Comparison of ENCODE assay signal across 7 mouse cellular contexts in genomic region chr2:130818838-130819647, GRCm38 (mm10).
A peak's percentile ranks its signal among the peaks of the same experiment; 100 is the strongest.
DNase-seq lines count a peak whose midpoint lies in the region; ATAC-seq lines count a peak whose summit lies in the region.

No protein-coding gene starts in this region.

- 17% methylated on average over 11 of the region's 11 CpGs for WGBS in hindbrain, embryonic 14.5 days
- 26% methylated on average over 11 of the region's 11 CpGs for WGBS in midbrain, embryonic 13.5 days

- no peaks in the 10 kb centered on the region for H3K9me3 ChIP-seq in hindbrain, embryonic 14.5 days (ENCODE audit: control insufficient read depth, low read length)
- H3K9me3 ChIP-seq in midbrain, embryonic 13.5 days, result no peaks in the 10 kb centered on the region

- no peak overlapping the region for H3K9ac ChIP-seq in hindbrain, embryonic 14.5 days
- no peak overlapping the region for H3K9ac ChIP-seq in midbrain, embryonic 13.5 days (replicated peaks)

- no peaks in the 10 kb centered on the region for H3K27me3 ChIP-seq in hindbrain, embryonic 14.5 days (ENCODE audit: control insufficient read depth, insufficient read depth, low read length)
- H3K27me3 ChIP-seq in midbrain, embryonic 13.5 days, result no peaks in the 10 kb centered on the region

- H3K36me3 ChIP-seq in hindbrain, embryonic 14.5 days (replicated peaks; ENCODE audit: control insufficient read depth, insufficient read depth), result peaks cover 79% of the 10 kb centered on the region
- peaks cover 66% of the 10 kb centered on the region for H3K36me3 ChIP-seq in midbrain, embryonic 13.5 days

- no peak overlapping the region for H3K4me2 ChIP-seq in hindbrain, embryonic 14.5 days (replicated peaks)
- H3K4me2 ChIP-seq in midbrain, embryonic 13.5 days (replicated peaks), result peak overlapping the region; percentile 11; the same call in 1 of the 2 replicates

- peak; percentile 40 for DNase-seq in lung, postnatal 10 days
- no peak for DNase-seq in lung, postnatal 25 days (ENCODE audit: low spot score)
- DNase-seq in cerebellum, adult 9-11 months, result peak; percentile 35
- peak; percentile 41 for DNase-seq in hindbrain, embryonic 14.5 days (ENCODE audit: low spot score)
- DNase-seq in ovary, adult 18-20 months (ENCODE audit: low spot score), result no peak

- no peaks in the 10 kb centered on the region for H3K4me1 ChIP-seq in hindbrain, embryonic 14.5 days (replicated peaks; ENCODE audit: control insufficient read depth, insufficient read depth, low read length)
- peaks cover 9% of the 10 kb centered on the region for H3K4me1 ChIP-seq in midbrain, embryonic 13.5 days (replicated peaks)

- peak overlapping the region; percentile 3 for H3K27ac ChIP-seq in hindbrain, embryonic 14.5 days
- peak overlapping the region; percentile 67 for H3K27ac ChIP-seq in midbrain, embryonic 13.5 days

- ATAC-seq in hindbrain, embryonic 14.5 days (ENCODE audit: low FRiP score), result peak; percentile 70; the same call in 1 of the 2 replicates
- peak; percentile 81 for ATAC-seq in midbrain, embryonic 13.5 days
- no peak for ATAC-seq in CD4-positive, CD25-positive, alpha-beta regulatory T cell, adult 4 months

- H3K4me3 ChIP-seq in hindbrain, embryonic 14.5 days (replicated peaks; ENCODE audit: low read length), result no peak overlapping the region
- H3K4me3 ChIP-seq in midbrain, embryonic 13.5 days (replicated peaks), result no peak overlapping the region

Comparison
In these comparisons a context has a peak if more than half of its experiments do, and no peak if none do; other contexts are left out.
1. DNase-seq: peak in lung, postnatal 10 days (single experiment), cerebellum, adult 9-11 months (single experiment) and hindbrain, embryonic 14.5 days (single experiment); none in lung, postnatal 25 days (single experiment) and ovary, adult 18-20 months (single experiment).